Mouse (Mus musculus): ENCODE measurements at regions not wholly inside any gene's neighbourhood (a gene's known extent, or its start where the extent isn't known, plus 50 kb on each side); places are given as distances from the start of the nearest gene placed in this dataset.

- Histone ChIP-seq H3K9me3 (ENCODE audit: low read length) (no peaks in the 10 kb centered on the region), H3K27me3 (ENCODE audit: insufficient read depth, low read length) (no peaks in the 10 kb centered on the region), H3K4me1 (ENCODE audit: insufficient read depth) (no peaks in the 10 kb centered on the region), H3K27ac (ENCODE audit: low read depth) (no peak overlapping the region), H3K4me3 (ENCODE audit: low read depth, low read length) (no peak overlapping the region), H3K36me3 (replicated peaks; ENCODE audit: insufficient read depth, low read length) (no peaks in the 10 kb centered on the region), H3K4me2 (ENCODE audit: low read depth, low read length) (no peak overlapping the region), H3K9ac (replicated peaks) (no peak overlapping the region)
- ATAC-seq (no peak), DNase-seq (no peak)
- whole genome bisulfite sequencing (ENCODE audit: insufficient replicate concordance), result 72% methylated on average over 2 of the region's 2 CpGs
- no peak for TF ChIP-seq EP300 (IDR thresholded peaks at IDR 0.05; ENCODE audit: low read depth)
- TF ChIP-seq CTCF (IDR thresholded peaks at IDR 0.05; ENCODE audit: low read depth), result no peak
These were observed 380.7 kb upstream of the Chrm3 start for GRCm38 (mm10) chr13:10741391-10741790.

- 70% methylated on average over 3 of the region's 3 CpGs for WGBS (ENCODE audit: insufficient replicate concordance)
- TF ChIP-seq EP300 (IDR thresholded peaks at IDR 0.05; ENCODE audit: low read depth), result no peak
- no peak for TF ChIP-seq CTCF (IDR thresholded peaks at IDR 0.05; ENCODE audit: low read depth)
These were observed 365.1 kb upstream of the Chrm3 start for GRCm38 (mm10) chr13:10725745-10726171.

GRCm38 (mm10) chr13:10725335-10725734 lies 364.7 kb upstream of the Chrm3 start:
- H3K9ac ChIP-seq (replicated peaks), result no peak overlapping the region
- no peaks in the 10 kb centered on the region for H3K27me3 ChIP-seq (ENCODE audit: insufficient read depth, low read length)
- H3K9me3 ChIP-seq (ENCODE audit: low read length), result no peaks in the 10 kb centered on the region
- no peak overlapping the region for H3K4me3 ChIP-seq (ENCODE audit: low read depth, low read length)
- DNase-seq (no peak), ATAC-seq (no peak)
- H3K36me3 ChIP-seq (replicated peaks; ENCODE audit: insufficient read depth, low read length), result no peaks in the 10 kb centered on the region
- no peak overlapping the region for H3K4me2 ChIP-seq (ENCODE audit: low read depth, low read length)
- no peak for TF ChIP-seq CTCF (IDR thresholded peaks at IDR 0.05; ENCODE audit: low read depth)
- TF ChIP-seq EP300 (IDR thresholded peaks at IDR 0.05; ENCODE audit: low read depth), result no peak
- H3K4me1 ChIP-seq (ENCODE audit: insufficient read depth), result no peaks in the 10 kb centered on the region
- 66% methylated on average over 5 of the region's 5 CpGs for WGBS (ENCODE audit: insufficient replicate concordance)
- no peak overlapping the region for H3K27ac ChIP-seq (ENCODE audit: low read depth)

More at GRCm38 (mm10) chr13:10725745-10726171, 365.1 kb upstream of the Chrm3 start:
- ATAC-seq (no peak), DNase-seq (no peak)
- H3K9ac ChIP-seq (replicated peaks), result no peak overlapping the region
- H3K27ac ChIP-seq (ENCODE audit: low read depth), result no peak overlapping the region
- no peak overlapping the region for H3K4me3 ChIP-seq (ENCODE audit: low read depth, low read length)
- no peaks in the 10 kb centered on the region for H3K9me3 ChIP-seq (ENCODE audit: low read length)
- no peaks in the 10 kb centered on the region for H3K27me3 ChIP-seq (ENCODE audit: insufficient read depth, low read length)
- H3K4me1 ChIP-seq (ENCODE audit: insufficient read depth), result no peaks in the 10 kb centered on the region
- no peak overlapping the region for H3K4me2 ChIP-seq (ENCODE audit: low read depth, low read length)
- H3K36me3 ChIP-seq (replicated peaks; ENCODE audit: insufficient read depth, low read length), result no peaks in the 10 kb centered on the region

GRCm38 (mm10) chr13:10720639-10721038 lies 360.0 kb upstream of the Chrm3 start:
- Histone ChIP-seq H3K27me3 (ENCODE audit: insufficient read depth, low read length) (no peaks in the 10 kb centered on the region), H3K9ac (replicated peaks) (no peak overlapping the region), H3K4me1 (ENCODE audit: insufficient read depth) (no peaks in the 10 kb centered on the region), H3K4me2 (ENCODE audit: low read depth, low read length) (no peak overlapping the region), H3K27ac (ENCODE audit: low read depth) (no peak overlapping the region), H3K4me3 (ENCODE audit: low read depth, low read length) (no peak overlapping the region), H3K9me3 (ENCODE audit: low read length) (no peaks in the 10 kb centered on the region), H3K36me3 (replicated peaks; ENCODE audit: insufficient read depth, low read length) (no peaks in the 10 kb centered on the region)
- no peak for DNase-seq
- TF ChIP-seq EP300 (IDR thresholded peaks at IDR 0.05; ENCODE audit: low read depth) (no peak), CTCF (IDR thresholded peaks at IDR 0.05; ENCODE audit: low read depth) (no peak)
- no peak for ATAC-seq
- 69% methylated on average over 3 of the region's 3 CpGs for WGBS (ENCODE audit: insufficient replicate concordance)

GRCm38 (mm10) chr13:10711451-10711850 lies 350.8 kb upstream of the Chrm3 start:
- H3K36me3 ChIP-seq (replicated peaks; ENCODE audit: insufficient read depth, low read length), result no peaks in the 10 kb centered on the region
- no peaks in the 10 kb centered on the region for H3K27me3 ChIP-seq (ENCODE audit: insufficient read depth, low read length)
- H3K27ac ChIP-seq (ENCODE audit: low read depth), result no peak overlapping the region
- H3K4me2 ChIP-seq (ENCODE audit: low read depth, low read length), result no peak overlapping the region
- 70% methylated on average over 5 of the region's 5 CpGs for WGBS (ENCODE audit: insufficient replicate concordance)
- H3K4me1 ChIP-seq (ENCODE audit: insufficient read depth), result no peaks in the 10 kb centered on the region
- ATAC-seq (no peak), DNase-seq (no peak)
- no peaks in the 10 kb centered on the region for H3K9me3 ChIP-seq (ENCODE audit: low read length)
- H3K4me3 ChIP-seq (ENCODE audit: low read depth, low read length), result no peak overlapping the region
- no peak overlapping the region for H3K9ac ChIP-seq (replicated peaks)
- no peak for TF ChIP-seq EP300 (IDR thresholded peaks at IDR 0.05; ENCODE audit: low read depth)
- no peak for TF ChIP-seq CTCF (IDR thresholded peaks at IDR 0.05; ENCODE audit: low read depth)

- WGBS (ENCODE audit: insufficient replicate concordance), result 81% methylated on average over 4 of the region's 4 CpGs
- Histone ChIP-seq H3K27me3 (ENCODE audit: insufficient read depth, low read length) (no peaks in the 10 kb centered on the region), H3K27ac (ENCODE audit: low read depth) (no peak overlapping the region), H3K9me3 (ENCODE audit: low read length) (no peaks in the 10 kb centered on the region), H3K36me3 (replicated peaks; ENCODE audit: insufficient read depth, low read length) (no peaks in the 10 kb centered on the region), H3K4me3 (ENCODE audit: low read depth, low read length) (no peak overlapping the region), H3K9ac (replicated peaks) (no peak overlapping the region), H3K4me1 (ENCODE audit: insufficient read depth) (no peaks in the 10 kb centered on the region), H3K4me2 (ENCODE audit: low read depth, low read length) (no peak overlapping the region)
- TF ChIP-seq EP300 (IDR thresholded peaks at IDR 0.05; ENCODE audit: low read depth) (no peak), CTCF (IDR thresholded peaks at IDR 0.05; ENCODE audit: low read depth) (no peak)
- no peak for DNase-seq
- no peak for ATAC-seq
These were observed 350.3 kb upstream of the Chrm3 start for GRCm38 (mm10) chr13:10710909-10711308.

GRCm38 (mm10) chr13:10697146-10697545 lies 336.5 kb upstream of the Chrm3 start:
- Histone ChIP-seq H3K9me3 (ENCODE audit: low read length) (no peaks in the 10 kb centered on the region), H3K4me3 (ENCODE audit: low read depth, low read length) (no peak overlapping the region), H3K27ac (ENCODE audit: low read depth) (no peak overlapping the region), H3K27me3 (ENCODE audit: insufficient read depth, low read length) (no peaks in the 10 kb centered on the region), H3K36me3 (replicated peaks; ENCODE audit: insufficient read depth, low read length) (no peaks in the 10 kb centered on the region), H3K9ac (replicated peaks) (no peak overlapping the region), H3K4me1 (ENCODE audit: insufficient read depth) (no peaks in the 10 kb centered on the region), H3K4me2 (ENCODE audit: low read depth, low read length) (no peak overlapping the region)
- WGBS (ENCODE audit: insufficient replicate concordance), result 81% methylated on average over 5 of the region's 5 CpGs
- ATAC-seq, result no peak
- no peak for DNase-seq
- TF ChIP-seq CTCF (IDR thresholded peaks at IDR 0.05; ENCODE audit: low read depth) (no peak), EP300 (IDR thresholded peaks at IDR 0.05; ENCODE audit: low read depth) (no peak)

Measured in liver, postnatal 0 days (tissue).